Mouse (Mus musculus): ENCODE measurements at regions not wholly inside any gene's neighbourhood (a gene's known extent, or its start where the extent isn't known, plus 50 kb on each side); places are given as distances from the start of the nearest gene placed in this dataset.

GRCm38 (mm10) chr10:125743181-125743580 is 222.8 kb upstream of the Lrig3 start:
- TF ChIP-seq CTCF (IDR thresholded peaks at IDR 0.05; ENCODE audit: extremely low read depth, insufficient read depth, low read length) (no peak), POLR2A (IDR thresholded peaks at IDR 0.05; ENCODE audit: extremely low read depth, insufficient read depth, low read length) (no peak)

Measured in cortical plate, adult 2 months (tissue).